Mouse (Mus musculus) T-cell, adult 2 months (primary cell): ENCODE measurements around the gene Gm11361.

Experiments
- DNase-seq: peaks from one replicate; pipeline ENCODE4 v3.0.0; 2022; ENCODE audit warnings: low spot score

Gene Gm11361

GRCm38 (mm10) chr13:28257228-28257627 lies at the start of gene Gm11361:
Gm11361 (plus strand) TSS chr13:28257528.
- no peak for DNase-seq

GRCm38 (mm10) chr13:28264399-28264798 lies 7.1 kb downstream of the Gm11361 start:
- no peak for DNase-seq

DNA sequence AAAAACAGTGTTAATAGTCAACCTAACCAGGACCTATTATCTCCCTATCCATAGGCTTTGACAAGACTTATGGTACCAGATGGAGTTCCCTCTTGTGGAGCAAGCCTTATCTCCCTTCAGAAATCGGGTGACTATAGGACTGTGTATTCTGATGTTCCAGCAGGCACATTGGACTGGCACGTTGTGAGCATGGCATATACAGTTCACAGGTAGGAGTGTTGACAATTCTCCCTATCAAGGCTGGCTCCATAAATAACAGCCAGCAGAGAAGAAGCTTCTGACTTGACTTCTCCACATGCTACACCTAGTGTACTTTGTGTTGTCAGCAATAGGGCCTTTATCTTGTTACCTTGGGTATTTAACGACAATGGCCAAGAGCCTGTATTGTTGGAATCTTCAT lies 30.0 kb downstream of the Gm11361 start:
- no peak for DNase-seq

- no peak for DNase-seq
Observed at GRCm38 (mm10) chr13:28294272-28294671, 36.9 kb downstream of the Gm11361 start.

DNA sequence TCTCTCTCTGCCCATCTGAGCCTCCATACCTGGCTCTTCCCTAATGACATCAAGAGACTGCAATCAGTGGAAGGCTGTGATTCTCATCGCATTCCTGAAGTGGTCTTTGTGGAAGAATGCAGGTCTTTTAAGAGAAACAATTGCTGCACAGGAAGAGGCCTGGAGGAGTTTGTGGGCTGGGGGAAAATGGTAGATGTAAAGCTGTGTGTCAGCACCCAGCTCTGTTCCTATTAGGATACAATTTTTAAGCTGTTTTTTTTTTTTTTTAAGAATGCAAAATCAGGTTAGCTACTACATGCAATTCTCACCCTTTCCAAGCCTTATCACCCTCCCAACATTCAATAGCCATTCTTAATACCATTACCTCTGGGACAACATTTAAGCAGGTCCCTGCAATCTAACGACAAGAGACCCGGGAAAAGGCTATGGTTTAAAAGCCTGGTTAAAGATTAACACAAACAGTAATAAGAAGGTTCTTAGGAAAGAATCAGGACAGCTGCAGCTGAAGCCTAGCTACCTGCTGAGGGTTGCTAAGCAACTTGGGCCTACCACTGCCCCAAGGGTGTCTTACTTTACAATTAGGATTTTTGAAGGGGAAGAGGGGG lies 37.5 kb downstream of the Gm11361 start:
- DNase-seq = no peak

- no peak for DNase-seq
Observed at GRCm38 (mm10) chr13:28295492-28295891, 38.2 kb downstream of the Gm11361 start.

DNA sequence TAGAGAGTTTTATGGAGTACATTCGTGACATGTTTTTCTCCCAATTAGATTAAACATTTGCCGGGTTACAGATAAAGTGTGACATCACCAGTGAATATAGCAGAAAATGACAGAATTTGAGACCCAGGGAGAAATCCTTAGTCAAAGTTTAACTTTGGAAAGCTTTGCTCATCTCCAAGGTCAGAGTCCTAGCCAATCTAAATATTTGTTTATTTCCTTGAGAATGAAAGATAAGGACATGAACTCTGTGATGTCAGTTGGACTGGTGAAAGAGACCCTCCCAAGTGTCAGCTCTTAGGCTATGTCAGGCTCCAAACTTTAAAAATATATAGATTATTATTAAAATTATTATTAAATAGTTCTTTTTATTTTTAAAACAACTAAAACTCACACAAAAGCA lies 39.8 kb downstream of the Gm11361 start:
- DNase-seq = no peak

- no peak for DNase-seq
Observed at GRCm38 (mm10) chr13:28297577-28297976, 40.2 kb downstream of the Gm11361 start.
